Mouse (Mus musculus): Measurements from ENCODE around the gene Pick1.

GRCm38 (mm10) chr15:79288387-79288786, 59.4 kb downstream of the Pick1 start:
- TF ChIP-seq CTCF (IDR thresholded peaks at IDR 0.05; ENCODE audit: borderline replicate concordance, insufficient read depth, low read length) (no peak), POLR2A (IDR thresholded peaks at IDR 0.05; ENCODE audit: low read depth, low read length) (no peak)

All from embryonic fibroblast, embryonic 13.5 days (primary cell).